Mouse (Mus musculus): Measurements from ENCODE around the gene Gm39566.

The Gm39566 gene

GRCm38 (mm10) chr11:69795168-69795982 lies 19.7 kb downstream of the Gm39566 start, which contains the start of gene Chrnb1:
Chrnb1 (minus strand) TSS chr11:69795943.
- DNase-seq: peak; percentile 94

GRCm38 (mm10) chr11:69793429-69793828 lies 21.7 kb downstream of the Gm39566 start:
- no peak for DNase-seq

GRCm38 (mm10) chr11:69791420-69791819 lies 23.7 kb downstream of the Gm39566 start:
- no peak for DNase-seq

- no peak for DNase-seq
Measured at GRCm38 (mm10) chr11:69789431-69789830, 25.7 kb downstream of the Gm39566 start.

GRCm38 (mm10) chr11:69787306-69787705 lies 27.8 kb downstream of the Gm39566 start:
- DNase-seq: no peak

- DNase-seq: no peak
Measured at GRCm38 (mm10) chr11:69784793-69785272, 30.3 kb downstream of the Gm39566 start.

- DNase-seq: no peak
Measured at GRCm38 (mm10) chr11:69781828-69782227, 33.3 kb downstream of the Gm39566 start.

- no peak for DNase-seq
Measured at GRCm38 (mm10) chr11:69778985-69779384, 36.1 kb downstream of the Gm39566 start.

- DNase-seq: no peak
Measured at GRCm38 (mm10) chr11:69778258-69778982, 36.7 kb downstream of the Gm39566 start.

- DNase-seq: no peak
Measured at GRCm38 (mm10) chr11:69777504-69778257, 37.4 kb downstream of the Gm39566 start.

- no peak for DNase-seq
Measured at GRCm38 (mm10) chr11:69776488-69776887, 38.6 kb downstream of the Gm39566 start.

- no peak for DNase-seq
Measured at GRCm38 (mm10) chr11:69775716-69776115, 39.4 kb downstream of the Gm39566 start.

- DNase-seq: no peak
Measured at GRCm38 (mm10) chr11:69774961-69775360, 40.1 kb downstream of the Gm39566 start.

GRCm38 (mm10) chr11:69767625-69767909 lies 47.5 kb downstream of the Gm39566 start:
- DNase-seq: no peak

- DNase-seq: no peak
Measured at GRCm38 (mm10) chr11:69766872-69767624, 48.0 kb downstream of the Gm39566 start.

- DNase-seq: peak; percentile 94
Measured at GRCm38 (mm10) chr11:69766126-69766609, 48.9 kb downstream of the Gm39566 start.

- DNase-seq: peak; percentile 59
Measured at GRCm38 (mm10) chr11:69765221-69766125, 49.6 kb downstream of the Gm39566 start, which contains the start of gene Zbtb4. Zbtb4 (plus strand) TSS chr11:69765912.

- peak; percentile 28 for DNase-seq
Measured at GRCm38 (mm10) chr11:69763551-69763950, 51.5 kb downstream of the Gm39566 start.

GRCm38 (mm10) chr11:69761868-69762267 lies 53.2 kb downstream of the Gm39566 start, which contains the start of gene Slc35g3:
Slc35g3 (minus strand) TSS chr11:69761968.
- no peak for DNase-seq
